Mouse (Mus musculus): ENCODE measurements around the gene Pigf. TPM values are rescaled to one million over a fixed set of nuclear protein-coding genes. Genes with fewer than 3 reads are reported as not detected.

Pigf gene
- total RNA-seq, 2 experiments from 2014 or later, result 16.2 to 19.2 TPM

GRCm38 (mm10) chr17:86947840-86948796 is 77.1 kb downstream of the Pigf start, which contains the start of gene Atp6v1e2:
TSS of gene Atp6v1e2 (minus strand) at chr17:86947897.
- peak; percentile 41 to 54 for DNase-seq (ENCODE audit: extremely low spot score in 1 of 2, low spot score in 2 of 2)
- intact Hi-C loops (cut with DNase I), result no loop called here

Other genes starting within 250 kb of the Pigf start
- not detected for gene Tmem247, start 108.1 kb downstream of the Pigf start, total RNA-seq (2021)
- gene Atp6v1e2, start 77.5 kb downstream of the Pigf start, total RNA-seq (2021), result not detected
- gene Rhoq, start 62.3 kb downstream of the Pigf start, total RNA-seq (2021), result 10 to 100 TPM; 19.5 to 24.9 TPM
- gene Cript, start 144 bp upstream of the Pigf start, total RNA-seq (2021), result 10 to 100 TPM; 64.9 to 70.9 TPM
- 10 to 100 TPM; 59.2 to 59.8 TPM for gene Socs5, start 82.3 kb upstream of the Pigf start, total RNA-seq (2021)
- 10 to 100 TPM; 31.6 to 33.5 TPM for gene Mcfd2, start 240.5 kb upstream of the Pigf start, total RNA-seq (2021)